In the genomic region with DNA sequence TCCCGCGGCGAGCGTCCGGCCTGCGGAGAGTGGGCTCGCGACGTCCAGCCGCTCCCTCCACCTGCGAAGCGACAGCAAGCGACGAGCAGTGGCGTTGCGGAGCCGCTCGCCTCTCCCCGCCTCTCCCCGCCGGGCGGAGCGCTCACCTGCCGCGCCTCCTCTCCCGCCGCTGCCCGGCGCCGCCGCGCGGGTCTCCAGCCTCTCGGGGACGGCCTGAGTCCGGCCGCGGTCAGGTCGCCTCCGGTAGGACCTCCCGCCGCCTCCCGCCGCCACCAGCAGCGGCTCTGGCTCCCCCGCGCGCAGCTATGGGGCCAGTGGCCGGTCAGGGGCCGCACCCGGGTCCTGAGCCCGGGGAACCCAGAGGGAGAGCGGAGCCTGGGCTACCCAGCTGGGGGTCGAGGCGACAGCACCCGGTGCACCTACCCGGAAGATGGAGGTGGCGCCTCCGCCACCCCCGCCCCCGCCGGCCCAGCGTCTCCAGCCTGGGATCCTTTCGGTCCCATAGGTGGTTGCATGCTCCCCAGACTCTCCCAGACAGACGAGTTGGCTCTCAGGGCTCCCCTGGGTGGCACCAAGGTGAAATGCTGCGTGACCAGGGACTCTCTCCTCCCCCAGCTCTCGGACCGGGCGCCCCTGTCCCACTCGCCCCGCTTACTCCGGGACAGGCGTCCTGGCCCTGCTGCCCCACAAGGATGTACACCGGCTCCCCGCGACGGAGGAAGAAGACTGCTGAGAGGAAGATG, we compare ENCODE assay signal across 8 mouse cellular contexts. TPM values are rescaled to one million over a fixed set of nuclear protein-coding genes. Genes with fewer than 3 reads are reported as not detected.
DNase-seq lines count a peak whose midpoint lies in the region; ATAC-seq and TF ChIP-seq lines count a peak whose summit lies in the region.

No protein-coding gene starts in this region.

- under 1% methylated on average over 74 of the region's 77 CpGs for WGBS in heart, adult 2 months
- WGBS in bone marrow, adult 2 months: 1% methylated on average over 62 of the region's 77 CpGs
- WGBS in hindbrain, postnatal 0 days: 1% methylated on average over 51 of the region's 77 CpGs
- WGBS in lung, adult 2 months: 1% methylated on average over 59 of the region's 77 CpGs

- 0 out of 2 replicates have a peak, but pooled peaks have one; percentile 21 for ATAC-seq in erythroblast, adult 5-6 weeks (replicated peaks; ENCODE audit: low FRiP score, poor library complexity, severe bottlenecking)
- ATAC-seq in hindbrain, postnatal 0 days: peak; percentile 39
- ATAC-seq in neutrophil, adult 5-6 weeks (ENCODE audit: extremely low read depth, insufficient number of reproducible peaks, low FRiP score, poor library complexity, severe bottlenecking): 0 out of 2 replicates have a peak, but pooled peaks have one; percentile 6

- peak overlapping the region; percentile 97 for H3K4me2 ChIP-seq in hindbrain, postnatal 0 days (ENCODE audit: low read depth, low read length)

- H3K9ac ChIP-seq in heart, adult 2 months (ENCODE audit: low read depth, low read length): peak overlapping the region; percentile 54
- H3K9ac ChIP-seq in hindbrain, postnatal 0 days (replicated peaks; ENCODE audit: low read length): peak overlapping the region; percentile 43

- peaks cover 1% of the 10 kb centered on the region; the same call in 1 of the 2 replicates for H3K4me1 ChIP-seq in heart, adult 2 months (ENCODE audit: control insufficient read depth, insufficient read depth, low read length)
- H3K4me1 ChIP-seq in bone marrow, adult 2 months (ENCODE audit: control insufficient read depth, insufficient read depth, low read length): no peaks in the 10 kb centered on the region
- H3K4me1 ChIP-seq in hindbrain, postnatal 0 days (ENCODE audit: insufficient read depth, low read length): peaks cover 4% of the 10 kb centered on the region; the same call in 1 of the 2 replicates
- H3K4me1 ChIP-seq in lung, adult 2 months (ENCODE audit: control insufficient read depth, insufficient read depth, low read length): peaks cover 6% of the 10 kb centered on the region

- H3K27me3 ChIP-seq in heart, adult 2 months (ENCODE audit: control insufficient read depth, insufficient read depth, low read length): peaks cover 15% of the 10 kb centered on the region
- 0 out of 2 replicates have a peak, but pooled peaks cover 19% of the 10 kb centered on the region for H3K27me3 ChIP-seq in hindbrain, postnatal 0 days (ENCODE audit: insufficient read depth, low read length)

- H3K27ac ChIP-seq in heart, adult 2 months: no peak overlapping the region
- H3K27ac ChIP-seq in bone marrow, adult 2 months (ENCODE audit: control insufficient read depth, insufficient read depth, low read depth, low read length, poor library complexity): no peak overlapping the region
- H3K27ac ChIP-seq in hindbrain, postnatal 0 days: no peak overlapping the region

- intact Hi-C loops in heart, adult 2 months (cut with DNase I): no loop called here

- TF ChIP-seq POLR2A in heart, adult 2 months (IDR thresholded peaks at IDR 0.05; ENCODE audit: insufficient read depth, low read depth, low read length): no peak
- no peak for TF ChIP-seq POLR2A in bone marrow, adult 2 months (IDR thresholded peaks at IDR 0.05; ENCODE audit: borderline replicate concordance, control insufficient read depth, low read depth, low read length)
- no peak for TF ChIP-seq POLR2A in lung, adult 2 months (IDR thresholded peaks at IDR 0.05; ENCODE audit: borderline replicate concordance, extremely low read depth, low read depth, low read length)

- H3K79me2 ChIP-seq in heart, adult 2 months (replicated peaks; ENCODE audit: control insufficient read depth, insufficient read depth, low read length): no peaks in the 10 kb centered on the region

- no peak for TF ChIP-seq CTCF in heart, adult 2 months (IDR thresholded peaks at IDR 0.05)
- no peak for TF ChIP-seq CTCF in bone marrow, adult 2 months (IDR thresholded peaks at IDR 0.05; ENCODE audit: control insufficient read depth, insufficient read depth, low read length)
- no peak for TF ChIP-seq CTCF in hindbrain, postnatal 0 days (IDR thresholded peaks at IDR 0.05; ENCODE audit: low read depth)
- TF ChIP-seq CTCF in lung, adult 2 months (IDR thresholded peaks at IDR 0.05; ENCODE audit: insufficient read depth, low read length): no peak

- peak; percentile 22 to 50 for DNase-seq in heart, adult 2 months
- no peak for DNase-seq in heart, adult 9 months (ENCODE audit: low spot score in 2 of 2)
- DNase-seq in hindbrain, postnatal 0 days (ENCODE audit: low spot score): peak; percentile 25
- peak; percentile 51 for DNase-seq in lung, adult 2 months
- DNase-seq in frontal cortex, adult 2 months (ENCODE audit: extremely low spot score in 1 of 2, low spot score in 1 of 2): no peak

- TF ChIP-seq EP300 in heart, adult 2 months (IDR thresholded peaks at IDR 0.05; ENCODE audit: insufficient read depth, low read depth, low read length): no peak

- H3K36me3 ChIP-seq in heart, adult 2 months (ENCODE audit: control insufficient read depth, insufficient read depth, low read length): no peaks in the 10 kb centered on the region
- no peaks in the 10 kb centered on the region for H3K36me3 ChIP-seq in hindbrain, postnatal 0 days (ENCODE audit: insufficient read depth, low read length)

- H3K9me3 ChIP-seq in hindbrain, postnatal 0 days (ENCODE audit: low read length): no peaks in the 10 kb centered on the region

- peak overlapping the region; percentile 62 for H3K4me3 ChIP-seq in heart, adult 2 months
- H3K4me3 ChIP-seq in bone marrow, adult 2 months (replicated peaks; ENCODE audit: control insufficient read depth, low read depth, low read length): peak overlapping the region; percentile 50
- peak overlapping the region; percentile 60 for H3K4me3 ChIP-seq in hindbrain, postnatal 0 days (ENCODE audit: low read length)
- H3K4me3 ChIP-seq in lung, adult 2 months (replicated peaks; ENCODE audit: extremely low read depth, low read depth, low read length): peak overlapping the region; percentile 59

RNA-seq across cellular contexts. Expression of gene Ltk, which starts 2.0 kb away (rescaled TPM):
- not detected for total RNA-seq in heart, adult 2 months (2021)
- polyA plus RNA-seq in heart, adult 2 months (2012; rRNA removed): 0.09 and 0.39 TPM in 2 replicates
- 0.47 and 1.3 TPM in 2 replicates for polyA plus RNA-seq in bone marrow, adult 2 months (2011; ENCODE audit: insufficient read depth, insufficient read length, low replicate concordance, missing spikeins)
- not detected in 2 replicates for total RNA-seq in erythroblast, adult 5-6 weeks (2015; ENCODE audit: low replicate concordance)
- total RNA-seq in erythroblast, adult 5-6 weeks (2017; ENCODE audit: low replicate concordance): not detected in 2 replicates
- 5.8 and 8.5 TPM in 2 replicates for total RNA-seq in hindbrain, postnatal 0 days (2014; rRNA removed)
- polyA plus RNA-seq in hindbrain, postnatal 0 days (2015; fragmentation: Nextera tagmentation; extraction: Ambion mirVana): 2.0 TPM in 2 replicates
- polyA plus RNA-seq in lung, adult 2 months (2012; rRNA removed): 3.9 and 4.2 TPM in 2 replicates
- total RNA-seq in neutrophil, adult 5-6 weeks (2017): 2.3 and 2.4 TPM in 2 replicates
- polyA plus RNA-seq in frontal cortex, adult 2 months (2012; rRNA removed): 43.3 and 46.4 TPM in 2 replicates

RNA-seq across cellular contexts. Expression of gene Itpka, which starts 16.1 kb away (rescaled TPM):
- under 1 TPM; 0.52 to 0.59 TPM for total RNA-seq in heart, adult 2 months (2021)
- polyA plus RNA-seq in heart, adult 2 months (2012; rRNA removed): 0.44 and 1.3 TPM in 2 replicates
- not detected in 2 replicates for polyA plus RNA-seq in bone marrow, adult 2 months (2011; ENCODE audit: insufficient read depth, insufficient read length, low replicate concordance, missing spikeins)
- total RNA-seq in erythroblast, adult 5-6 weeks (2015; ENCODE audit: low replicate concordance): not detected in 2 replicates
- not detected in 2 replicates for total RNA-seq in erythroblast, adult 5-6 weeks (2017; ENCODE audit: low replicate concordance)
- 5.8 and 8.5 TPM in 2 replicates for total RNA-seq in hindbrain, postnatal 0 days (2014; rRNA removed)
- polyA plus RNA-seq in hindbrain, postnatal 0 days (2015; fragmentation: Nextera tagmentation; extraction: Ambion mirVana): 3.3 and 3.5 TPM in 2 replicates
- 9.5 and 9.6 TPM in 2 replicates for polyA plus RNA-seq in lung, adult 2 months (2012; rRNA removed)
- 0.37 and 0.70 TPM in 2 replicates for total RNA-seq in neutrophil, adult 5-6 weeks (2017)
- polyA plus RNA-seq in frontal cortex, adult 2 months (2012; rRNA removed): 158 and 164 TPM in 2 replicates

RNA-seq across cellular contexts. Expression of gene Rpap1, which starts 29.1 kb away (rescaled TPM):
- 10 to 100 TPM; 12.2 to 13.3 TPM for total RNA-seq in heart, adult 2 months (2021)
- 10.5 and 12.1 TPM in 2 replicates for polyA plus RNA-seq in heart, adult 2 months (2012; rRNA removed)
- 5.9 and 12.6 TPM in 2 replicates for polyA plus RNA-seq in bone marrow, adult 2 months (2011; ENCODE audit: insufficient read depth, insufficient read length, low replicate concordance, missing spikeins)
- 1.3 and 2.7 TPM in 2 replicates for total RNA-seq in erythroblast, adult 5-6 weeks (2015; ENCODE audit: low replicate concordance)
- total RNA-seq in erythroblast, adult 5-6 weeks (2017; ENCODE audit: low replicate concordance): 0.51 and 0.84 TPM in 2 replicates
- total RNA-seq in hindbrain, postnatal 0 days (2014; rRNA removed): 19.6 and 22.5 TPM in 2 replicates
- 11.2 and 11.9 TPM in 2 replicates for polyA plus RNA-seq in hindbrain, postnatal 0 days (2015; fragmentation: Nextera tagmentation; extraction: Ambion mirVana)
- polyA plus RNA-seq in lung, adult 2 months (2012; rRNA removed): 21.6 and 24.5 TPM in 2 replicates
- total RNA-seq in neutrophil, adult 5-6 weeks (2017): 10.5 and 11.9 TPM in 2 replicates
- polyA plus RNA-seq in frontal cortex, adult 2 months (2012; rRNA removed): 13.7 and 14.6 TPM in 2 replicates

RNA-seq across cellular contexts. Expression of gene Tyro3, which starts 39.3 kb away (rescaled TPM):
- 1 to 10 TPM; 1.2 to 1.5 TPM for total RNA-seq in heart, adult 2 months (2021)
- 1.6 and 2.7 TPM in 2 replicates for polyA plus RNA-seq in heart, adult 2 months (2012; rRNA removed)
- 0.75 and 4.2 TPM in 2 replicates for polyA plus RNA-seq in bone marrow, adult 2 months (2011; ENCODE audit: insufficient read depth, insufficient read length, low replicate concordance, missing spikeins)
- total RNA-seq in erythroblast, adult 5-6 weeks (2015; ENCODE audit: low replicate concordance): not detected in 2 replicates
- total RNA-seq in erythroblast, adult 5-6 weeks (2017; ENCODE audit: low replicate concordance): not detected in 2 replicates
- 85.8 and 98.9 TPM in 2 replicates for total RNA-seq in hindbrain, postnatal 0 days (2014; rRNA removed)
- 26.5 and 26.6 TPM in 2 replicates for polyA plus RNA-seq in hindbrain, postnatal 0 days (2015; fragmentation: Nextera tagmentation; extraction: Ambion mirVana)
- polyA plus RNA-seq in lung, adult 2 months (2012; rRNA removed): 11.8 and 16.4 TPM in 2 replicates
- 0.12 TPM in 1 of 2 replicates, not detected in the other for total RNA-seq in neutrophil, adult 5-6 weeks (2017)
- 130 and 145 TPM in 2 replicates for polyA plus RNA-seq in frontal cortex, adult 2 months (2012; rRNA removed)

Comparison
In these comparisons a context has a peak if more than half of its experiments do, and no peak if none do; other contexts are left out.
1. DNase-seq: peak in heart, adult 2 months (2 of 2), hindbrain, postnatal 0 days (single experiment) and lung, adult 2 months (single experiment); none in heart, adult 9 months (0 of 2) and frontal cortex, adult 2 months (0 of 2).
2. RNA of gene Itpka, which starts 16.1 kb away (polyA plus RNA-seq): 158 to 164 TPM in frontal cortex, adult 2 months; 9.5 to 9.6 TPM in lung, adult 2 months, 3.3 to 3.5 TPM in hindbrain, postnatal 0 days, 0.44 to 1.3 TPM in heart, adult 2 months and not detected in bone marrow, adult 2 months; every median in the first group is over 10 times any median in the second.
3. Peak in every context shown above with its lines, with median percentiles within 50 percentile points of each other: H3K4me3 ChIP-seq and ATAC-seq.